Mouse (Mus musculus): ENCODE measurements around the gene Zbtb17. TPM values are rescaled to one million over a fixed set of nuclear protein-coding genes. Genes with fewer than 3 reads are reported as not detected.
A peak's percentile ranks its signal among the peaks of the same experiment; 100 is the strongest.

Zbtb17 gene
- polyA plus RNA-seq, 1 experiment: 30.1 TPM

DNA sequence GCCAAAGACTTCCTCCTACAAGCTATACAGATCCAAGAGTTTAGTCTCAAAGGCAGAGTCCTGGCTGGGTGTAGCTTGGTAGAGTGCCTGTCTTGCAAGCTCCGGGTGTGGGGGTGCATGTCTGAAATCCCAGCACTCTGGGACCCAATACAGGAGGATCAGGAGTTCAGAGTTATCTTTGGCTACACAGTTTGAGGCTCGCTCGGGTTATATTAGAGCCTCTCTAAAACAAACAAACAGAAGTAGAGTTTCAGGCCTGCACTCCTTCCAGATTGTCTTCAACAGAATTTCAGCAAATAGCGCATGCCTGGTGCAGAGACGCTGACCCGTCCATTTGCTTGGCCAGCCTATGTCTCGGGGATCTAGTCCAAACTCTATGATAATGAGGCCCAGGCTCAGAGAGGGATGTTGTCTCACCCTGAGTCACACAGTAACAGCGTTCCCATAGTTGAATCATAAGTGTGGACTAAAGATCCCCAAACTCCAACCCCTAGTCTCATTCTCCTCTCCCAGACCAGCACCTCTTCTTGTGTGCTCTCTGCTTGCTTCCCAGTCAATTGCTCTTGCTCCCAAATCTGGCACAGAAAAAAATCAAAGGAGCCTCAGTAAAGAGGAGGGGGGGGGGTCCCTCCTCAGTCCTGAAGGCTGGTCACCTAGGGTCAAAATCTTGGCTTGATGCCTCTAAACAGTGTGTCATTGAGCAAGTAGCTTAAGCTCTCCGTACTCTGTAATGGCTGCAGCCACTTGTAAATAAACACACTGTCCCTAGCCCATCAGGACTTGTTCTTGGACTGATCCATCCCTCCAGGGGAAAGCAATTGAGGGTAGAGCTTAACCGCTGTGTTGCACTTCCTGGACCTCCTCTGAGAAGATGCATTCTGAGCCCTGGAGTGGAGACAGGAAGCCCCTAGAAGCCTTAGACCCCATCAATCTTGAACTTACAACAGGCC lies 17.4 kb upstream of the Zbtb17 start:
- no peak overlapping the region for H3ac ChIP-seq (ENCODE audit: control insufficient read depth, insufficient read length)
- H3K36me3 ChIP-seq (ENCODE audit: control insufficient read depth, insufficient read depth): no peaks in the 10 kb centered on the region
- TF ChIP-seq TCF3 (IDR thresholded peaks at IDR 0.05; ENCODE audit: insufficient read length, low read depth): no peak
- no peak for TF ChIP-seq USF1 (IDR thresholded peaks at IDR 0.05; ENCODE audit: low read depth)
- no peak for TF ChIP-seq REST (IDR thresholded peaks at IDR 0.05; ENCODE audit: insufficient read depth, insufficient read length)
- TF ChIP-seq POLR2AphosphoS2 (IDR thresholded peaks at IDR 0.05; ENCODE audit: insufficient read length, low read depth): no peak
- TF ChIP-seq MYOG (IDR thresholded peaks at IDR 0.05; ENCODE audit: control insufficient read depth in 1 of 3, insufficient read depth in 1 of 3, insufficient read length in 2 of 3, low read depth in 2 of 3): no peak
- no peak for TF ChIP-seq TCF12 (IDR thresholded peaks at IDR 0.05; ENCODE audit: insufficient read depth, poor library complexity, severe bottlenecking)
- peak overlapping the region; percentile 28 for H3K4me3 ChIP-seq
- no peaks in the 10 kb centered on the region for H3K79me2 ChIP-seq (ENCODE audit: control insufficient read depth, insufficient read depth)
- peak overlapping the region; percentile 91 for H3K4me2 ChIP-seq (ENCODE audit: low read depth)
- H3K27me3 ChIP-seq (ENCODE audit: control insufficient read depth, insufficient read depth, insufficient read length): no peaks in the 10 kb centered on the region

- no peak for TF ChIP-seq MYOD1 (IDR thresholded peaks at IDR 0.05; ENCODE audit: control insufficient read depth in 1 of 3, insufficient read length in 2 of 3, low read depth in 2 of 3)
- TF ChIP-seq SRF (IDR thresholded peaks at IDR 0.05; ENCODE audit: control insufficient read depth, insufficient read length, low read depth): no peak
- no peak for TF ChIP-seq E2F4 (IDR thresholded peaks at IDR 0.05; ENCODE audit: insufficient read depth)
- TF ChIP-seq POLR2AphosphoS2 (IDR thresholded peaks at IDR 0.05; ENCODE audit: insufficient read length, low read depth): no peak
- no peak for TF ChIP-seq MAX (IDR thresholded peaks at IDR 0.05; ENCODE audit: low read depth)
- TF ChIP-seq TCF3 (IDR thresholded peaks at IDR 0.05; ENCODE audit: insufficient read length, low read depth): no peak
- TF ChIP-seq POLR2A (IDR thresholded peaks at IDR 0.05; ENCODE audit: insufficient read length, low read depth): no peak
- TF ChIP-seq CEBPB (IDR thresholded peaks at IDR 0.05; ENCODE audit: insufficient read depth, poor library complexity, severe bottlenecking): no peak
- TF ChIP-seq REST (IDR thresholded peaks at IDR 0.05; ENCODE audit: insufficient read depth, insufficient read length): no peak
- TF ChIP-seq TCF12 (IDR thresholded peaks at IDR 0.05; ENCODE audit: insufficient read depth, poor library complexity, severe bottlenecking): no peak
- Histone ChIP-seq H3ac (ENCODE audit: control insufficient read depth, insufficient read length) (no peak overlapping the region), H3K4me2 (ENCODE audit: low read depth) (no peak overlapping the region), H3K27me3 (ENCODE audit: control insufficient read depth, insufficient read depth, insufficient read length) (no peaks in the 10 kb centered on the region), H3K4me3 (no peak overlapping the region), H3K79me2 (ENCODE audit: control insufficient read depth, insufficient read depth) (no peaks in the 10 kb centered on the region), H3K36me3 (ENCODE audit: control insufficient read depth, insufficient read depth) (no peaks in the 10 kb centered on the region)
Observed at GRCm38 (mm10) chr4:141427921-141428320, 16.5 kb upstream of the Zbtb17 start.

- Histone ChIP-seq H3K27me3 (ENCODE audit: control insufficient read depth, insufficient read depth, insufficient read length) (no peaks in the 10 kb centered on the region), H3K4me3 (no peak overlapping the region), H3ac (ENCODE audit: control insufficient read depth, insufficient read length) (no peak overlapping the region), H3K4me2 (ENCODE audit: low read depth) (no peak overlapping the region), H3K36me3 (ENCODE audit: control insufficient read depth, insufficient read depth) (no peaks in the 10 kb centered on the region), H3K79me2 (ENCODE audit: control insufficient read depth, insufficient read depth) (no peaks in the 10 kb centered on the region)
- no peak for TF ChIP-seq MAX (IDR thresholded peaks at IDR 0.05; ENCODE audit: low read depth)
- TF ChIP-seq USF1 (IDR thresholded peaks at IDR 0.05; ENCODE audit: low read depth): no peak
- no peak for TF ChIP-seq CEBPB (IDR thresholded peaks at IDR 0.05; ENCODE audit: insufficient read depth, poor library complexity, severe bottlenecking)
- no peak for TF ChIP-seq POLR2A (IDR thresholded peaks at IDR 0.05; ENCODE audit: insufficient read length, low read depth)
- no peak for TF ChIP-seq SRF (IDR thresholded peaks at IDR 0.05; ENCODE audit: control insufficient read depth, insufficient read length, low read depth)
- TF ChIP-seq TCF12 (IDR thresholded peaks at IDR 0.05; ENCODE audit: insufficient read depth, poor library complexity, severe bottlenecking): no peak
- no peak for TF ChIP-seq MYOD1 (IDR thresholded peaks at IDR 0.05; ENCODE audit: control insufficient read depth in 1 of 3, insufficient read length in 2 of 3, low read depth in 2 of 3)
- no peak for TF ChIP-seq E2F4 (IDR thresholded peaks at IDR 0.05; ENCODE audit: insufficient read depth)
- TF ChIP-seq MYOG (IDR thresholded peaks at IDR 0.05; ENCODE audit: control insufficient read depth in 1 of 3, insufficient read depth in 1 of 3, insufficient read length in 2 of 3, low read depth in 2 of 3): no peak
- TF ChIP-seq POLR2AphosphoS2 (IDR thresholded peaks at IDR 0.05; ENCODE audit: insufficient read length, low read depth): no peak
- TF ChIP-seq TCF3 (IDR thresholded peaks at IDR 0.05; ENCODE audit: insufficient read length, low read depth): no peak
- TF ChIP-seq REST (IDR thresholded peaks at IDR 0.05; ENCODE audit: insufficient read depth, insufficient read length): no peak
Observed at GRCm38 (mm10) chr4:141429381-141429780, 15.1 kb upstream of the Zbtb17 start.

DNA sequence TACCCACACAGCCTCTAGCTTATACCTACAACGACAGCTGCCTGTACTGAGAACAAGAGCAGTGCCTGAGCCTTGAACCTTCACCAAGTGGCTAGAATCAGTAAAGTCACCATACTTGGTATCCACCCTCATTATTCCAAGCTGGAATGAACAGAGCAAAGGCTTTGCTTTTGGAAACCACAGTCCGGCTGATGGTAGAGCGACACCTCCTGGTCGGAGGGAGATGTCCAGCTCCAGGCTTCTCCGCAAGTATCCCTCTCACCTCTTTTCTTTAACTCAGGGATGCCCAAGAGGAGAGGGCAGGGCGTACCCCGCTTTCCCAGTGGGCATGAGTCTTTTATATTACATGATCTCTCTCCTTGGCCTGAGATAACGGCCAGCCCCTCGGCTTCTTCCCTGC lies 14.6 kb upstream of the Zbtb17 start:
- H3K4me3 ChIP-seq: no peak overlapping the region
- H3K27me3 ChIP-seq (ENCODE audit: control insufficient read depth, insufficient read depth, insufficient read length): no peaks in the 10 kb centered on the region
- no peaks in the 10 kb centered on the region for H3K36me3 ChIP-seq (ENCODE audit: control insufficient read depth, insufficient read depth)
- no peak overlapping the region for H3ac ChIP-seq (ENCODE audit: control insufficient read depth, insufficient read length)
- no peaks in the 10 kb centered on the region for H3K79me2 ChIP-seq (ENCODE audit: control insufficient read depth, insufficient read depth)
- H3K4me2 ChIP-seq (ENCODE audit: low read depth): no peak overlapping the region
- no peak for TF ChIP-seq SRF (IDR thresholded peaks at IDR 0.05; ENCODE audit: control insufficient read depth, insufficient read length, low read depth)

- TF ChIP-seq USF1 (IDR thresholded peaks at IDR 0.05; ENCODE audit: low read depth): no peak
- no peak for TF ChIP-seq MAX (IDR thresholded peaks at IDR 0.05; ENCODE audit: low read depth)
- TF ChIP-seq MYOG (IDR thresholded peaks at IDR 0.05; ENCODE audit: control insufficient read depth in 1 of 3, insufficient read depth in 1 of 3, insufficient read length in 2 of 3, low read depth in 2 of 3): no peak
- no peak for TF ChIP-seq TCF3 (IDR thresholded peaks at IDR 0.05; ENCODE audit: insufficient read length, low read depth)
- TF ChIP-seq CEBPB (IDR thresholded peaks at IDR 0.05; ENCODE audit: insufficient read depth, poor library complexity, severe bottlenecking): no peak
- TF ChIP-seq POLR2AphosphoS2 (IDR thresholded peaks at IDR 0.05; ENCODE audit: insufficient read length, low read depth): no peak
- no peak for TF ChIP-seq SRF (IDR thresholded peaks at IDR 0.05; ENCODE audit: control insufficient read depth, insufficient read length, low read depth)
- TF ChIP-seq TCF12 (IDR thresholded peaks at IDR 0.05; ENCODE audit: insufficient read depth, poor library complexity, severe bottlenecking): no peak
- no peak for TF ChIP-seq MYOD1 (IDR thresholded peaks at IDR 0.05; ENCODE audit: control insufficient read depth in 1 of 3, insufficient read length in 2 of 3, low read depth in 2 of 3)
- no peak overlapping the region for H3ac ChIP-seq (ENCODE audit: control insufficient read depth, insufficient read length)
- no peaks in the 10 kb centered on the region for H3K79me2 ChIP-seq (ENCODE audit: control insufficient read depth, insufficient read depth)
- H3K4me2 ChIP-seq (ENCODE audit: low read depth): no peak overlapping the region
- no peaks in the 10 kb centered on the region for H3K27me3 ChIP-seq (ENCODE audit: control insufficient read depth, insufficient read depth, insufficient read length)
- no peak overlapping the region for H3K4me3 ChIP-seq
- no peaks in the 10 kb centered on the region for H3K36me3 ChIP-seq (ENCODE audit: control insufficient read depth, insufficient read depth)
Observed at GRCm38 (mm10) chr4:141430997-141431396, 13.5 kb upstream of the Zbtb17 start.
